Mouse (Mus musculus) stomach, postnatal 0 days (tissue): ENCODE data around the gene Sema6d.

Source experiments
- CTCF ChIP-seq: IDR thresholded peaks from 2 replicates; pipeline ENCODE4 v1.5.1; 2016; ENCODE audit warnings: antibody characterized with exemption, low read depth, mild to moderate bottlenecking, moderate library complexity
- EP300 ChIP-seq: optimal IDR thresholded peaks from 2 replicates; pipeline ENCODE3; 2016; ENCODE audit warnings: antibody characterized with exemption

DNA sequence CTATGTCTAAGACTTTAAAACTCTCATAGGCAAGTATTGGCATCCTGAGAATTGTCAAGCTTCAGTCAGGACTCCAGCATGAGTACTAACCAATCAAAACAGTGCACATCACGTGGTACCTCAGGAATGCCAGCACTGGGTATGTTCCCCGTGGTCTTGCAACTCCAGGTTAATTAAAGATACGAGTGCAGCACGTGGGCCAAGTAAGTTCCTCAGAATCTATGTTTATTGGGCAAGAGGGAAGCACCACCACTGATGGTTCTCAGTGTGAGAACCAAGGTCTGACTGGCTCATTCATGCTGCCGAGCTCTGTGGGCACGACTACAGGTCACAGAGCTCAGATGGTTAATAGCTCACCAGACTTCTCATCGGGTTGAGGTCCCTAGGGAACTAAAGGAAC is 536.7 kb downstream of the Sema6d start:
- TF ChIP-seq CTCF = no peak
- TF ChIP-seq EP300 = no peak
